Mouse (Mus musculus): ENCODE measurements around the gene Mosmo.

GRCm38 (mm10) chr7:120703888-120704287 lies 26.5 kb downstream of the Mosmo start:
- TF ChIP-seq CTCF (IDR thresholded peaks at IDR 0.05; ENCODE audit: low read depth) (no peak), EP300 (IDR thresholded peaks at IDR 0.05; ENCODE audit: low read depth) (no peak)
